Mouse (Mus musculus) G1E (cell line): Measurements from ENCODE around the gene Clint1. TPM values are rescaled to one million over a fixed set of nuclear protein-coding genes. Genes with fewer than 3 reads are reported as not detected.

Experiments used
- ATAC-seq: 2 replicates; pipeline ENCODE4 v1.8.0; 2016; ENCODE audit warnings: mild to moderate bottlenecking; ENCODE audit not compliant: insufficient number of reproducible peaks, poor library complexity, low FRiP score, severe bottlenecking; ENCODE audit errors: extremely low read depth
- DNase-seq: peaks from one replicate; pipeline ENCODE4 v3.0.0; 2012; ENCODE audit warnings: low spot score
- H3K27me3 ChIP-seq: 2 replicates; pipeline ENCODE4 v1.6.1; 2012; ENCODE audit warnings: mild to moderate bottlenecking, low read length, inconsistent platforms; ENCODE audit not compliant: insufficient read depth
- H3K36me3 ChIP-seq: replicated peaks from 2 replicates; pipeline ENCODE3; 2012; ENCODE audit warnings: mild to moderate bottlenecking, inconsistent platforms
- H3K4me1 ChIP-seq: 2 replicates; pipeline ENCODE4 v1.6.1; 2012; ENCODE audit warnings: low read depth, low read length, inconsistent platforms, mixed read lengths; ENCODE audit not compliant: insufficient read depth
- H3K4me3 ChIP-seq: 2 replicates; pipeline ENCODE4 v1.5.1; 2012; ENCODE audit warnings: low read depth, mild to moderate bottlenecking, inconsistent platforms, low read length, moderate library complexity, mixed read lengths
- H3K9me3 ChIP-seq: replicated peaks from 2 replicates; pipeline ENCODE4 v1.6.1; 2012; ENCODE audit warnings: inconsistent platforms
- CTCF ChIP-seq: IDR thresholded peaks from 2 replicates; pipeline ENCODE4 v1.5.1; 2012; ENCODE audit warnings: low read depth, low read length, inconsistent platforms, mixed read lengths
- GATA1 ChIP-seq: IDR thresholded peaks from 2 replicates; pipeline ENCODE4 v1.6.1; 2012; ENCODE audit warnings: borderline replicate concordance, low read length, inconsistent platforms, mixed read lengths
- GATA2 ChIP-seq: IDR thresholded peaks from 2 replicates; pipeline ENCODE4 v1.6.1; 2012; ENCODE audit warnings: low read depth, low read length, inconsistent platforms, borderline replicate concordance
- POLR2AphosphoS5 ChIP-seq: IDR thresholded peaks from 2 replicates; pipeline ENCODE4 v1.6.1; 2012; ENCODE audit warnings: low read depth, low read length, inconsistent platforms; ENCODE audit not compliant: insufficient replicate concordance
- TAL1 ChIP-seq: conservative IDR thresholded peaks from 2 replicates; pipeline ENCODE4 v1.6.1; 2012; ENCODE audit warnings: low read depth, low read length, inconsistent platforms, mixed read lengths
- polyA plus RNA-seq: library from polyadenylated mRNA; stranded (reverse); fragments of >175 nt; gene quantifications from 2 replicates; pipeline ENCODE4 v1.2.3, GENCODE M21; 2012
- total RNA-seq, 2 experiments: library from RNA; stranded (forward) in 1 of 2; stranded (reverse) in 1 of 2; fragments of 200-1000 nt in 1 of 2; fragments of >200 nt in 1 of 2; fragmentation: Nextera tagmentation in 1 of 2; gene quantifications; 2 replicates each; pipeline ENCODE4 v1.2.3; 2014 to 2017

Gene Clint1
- total RNA-seq (2014; fragmentation: Nextera tagmentation): 386 and 420 TPM in 2 replicates
- 224 and 259 TPM in 2 replicates for total RNA-seq (2017)
- 107 and 112 TPM in 2 replicates for polyA plus RNA-seq

- Histone ChIP-seq H3K27me3 (no peaks in the 10 kb centered on the region), H3K9me3 (no peaks in the 10 kb centered on the region), H3K4me3 (peak within 1 kb of the TSS; percentile 99), H3K36me3 (peaks cover 33% of the 10 kb centered on the region), H3K4me1 (peaks cover 58% of the 10 kb centered on the region)
- ATAC-seq: peak; percentile 16
- TF ChIP-seq GATA1 (no peak), TAL1 (no peak), CTCF (no peak)
- peak; percentile 62 for DNase-seq
Measured at GRCm38 (mm10) chr11:45851516-45852123, at the start of gene Clint1. Gene Clint1, plus strand, starts transcription at chr11:45852051.

DNA sequence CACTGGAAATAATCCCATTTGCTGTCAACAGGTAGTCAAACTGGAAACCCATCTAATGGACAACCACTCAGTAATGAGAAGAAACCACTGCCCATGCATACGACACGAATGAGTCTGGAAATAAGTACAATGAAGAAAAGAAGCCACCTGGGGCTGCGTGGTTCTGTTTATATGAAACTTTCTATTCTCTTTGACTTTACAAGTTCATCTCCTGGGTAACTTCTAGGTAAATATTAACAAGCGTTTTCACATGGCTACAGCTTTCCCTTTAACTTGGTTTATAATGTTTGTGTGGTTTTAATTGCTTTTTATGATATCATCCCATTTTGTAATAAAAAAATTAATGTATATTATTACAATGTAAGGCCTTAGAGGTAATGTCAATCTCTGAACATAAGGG, 47.8 kb upstream of the Clint1 start:
- H3K4me1 ChIP-seq: peaks cover 86% of the 10 kb centered on the region

DNA sequence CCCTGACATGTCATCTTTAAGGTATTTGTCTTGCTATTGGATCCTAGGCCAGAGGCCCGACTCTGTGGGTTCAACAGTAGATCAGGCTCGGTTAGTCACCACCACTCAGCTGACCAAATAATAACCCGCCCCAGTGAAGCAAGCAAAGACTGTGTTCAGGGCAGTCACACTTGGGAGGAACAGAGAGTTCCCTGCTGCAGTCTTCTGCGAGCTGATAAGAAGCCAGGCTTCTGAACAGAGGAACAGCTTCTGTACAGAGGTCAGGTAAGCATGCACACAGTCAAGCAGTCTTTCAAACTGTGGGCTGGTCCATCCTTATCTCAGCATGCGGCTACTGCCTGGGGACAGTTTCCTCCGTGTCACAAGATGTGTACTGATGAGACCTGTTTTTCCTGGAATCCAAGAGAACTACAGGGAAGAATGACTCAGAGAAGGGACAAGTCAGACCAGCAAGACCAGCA, 46.5 kb upstream of the Clint1 start:
- Histone ChIP-seq H3K4me3 (no peak overlapping the region), H3K36me3 (no peaks in the 10 kb centered on the region), H3K9me3 (no peaks in the 10 kb centered on the region), H3K4me1 (peaks cover 86% of the 10 kb centered on the region), H3K27me3 (no peaks in the 10 kb centered on the region)
- ATAC-seq (peak; percentile 94), DNase-seq (peak; percentile 81)
- TF ChIP-seq POLR2AphosphoS5 (no peak), GATA2 (0 out of 2 replicates have a peak, but pooled peaks have one; percentile 71), GATA1 (no peak), TAL1 (peak; percentile 98), CTCF (no peak)

More for the DNA sequence above, 47.8 kb upstream of the Clint1 start:
- H3K4me3 ChIP-seq: no peak overlapping the region
- H3K9me3 ChIP-seq: no peaks in the 10 kb centered on the region
- ATAC-seq (no peak), DNase-seq (no peak)
- no peaks in the 10 kb centered on the region for H3K27me3 ChIP-seq
- TF ChIP-seq GATA1: no peak
- TF ChIP-seq GATA2: no peak
- TF ChIP-seq TAL1: no peak
- no peak for TF ChIP-seq CTCF
- no peak for TF ChIP-seq POLR2AphosphoS5
- no peaks in the 10 kb centered on the region for H3K36me3 ChIP-seq

GRCm38 (mm10) chr11:45805810-45806209, 46.0 kb upstream of the Clint1 start:
- no peaks in the 10 kb centered on the region for H3K36me3 ChIP-seq
- peaks cover 86% of the 10 kb centered on the region for H3K4me1 ChIP-seq

DNA sequence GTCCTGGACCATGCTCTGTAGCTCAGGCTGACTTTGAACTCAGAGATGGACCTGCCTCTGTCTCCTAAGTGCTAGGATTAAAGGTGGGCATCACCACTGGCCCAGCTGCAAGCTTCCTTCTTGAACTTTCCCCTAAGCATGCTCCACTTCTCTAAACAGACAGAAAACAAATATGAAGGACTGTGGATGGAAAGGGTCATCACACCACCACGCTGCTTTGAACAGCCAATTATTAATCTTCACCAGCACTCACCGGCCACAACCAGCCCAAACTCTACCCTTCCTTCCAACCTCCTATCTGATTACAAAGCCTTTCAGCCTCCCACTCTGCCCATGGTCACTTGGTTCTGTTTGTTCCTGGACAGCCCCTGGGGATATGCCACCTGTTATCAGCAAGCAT, 45.6 kb upstream of the Clint1 start:
- Histone ChIP-seq H3K4me3 (peak overlapping the region; percentile 24; the same call in 1 of the 2 replicates), H3K27me3 (no peaks in the 10 kb centered on the region), H3K4me1 (peaks cover 86% of the 10 kb centered on the region), H3K9me3 (no peaks in the 10 kb centered on the region), H3K36me3 (no peaks in the 10 kb centered on the region)
- TF ChIP-seq GATA2: no peak
- no peak for TF ChIP-seq CTCF
- TF ChIP-seq GATA1: no peak
- no peak for TF ChIP-seq POLR2AphosphoS5
- no peak for TF ChIP-seq TAL1
- ATAC-seq (no peak), DNase-seq (no peak)

More at GRCm38 (mm10) chr11:45805810-45806209, 46.0 kb upstream of the Clint1 start:
- Histone ChIP-seq H3K4me3 (no peak overlapping the region), H3K9me3 (no peaks in the 10 kb centered on the region), H3K27me3 (no peaks in the 10 kb centered on the region)
- TF ChIP-seq GATA1 (no peak), POLR2AphosphoS5 (no peak), TAL1 (no peak), CTCF (no peak), GATA2 (no peak)
- ATAC-seq (no peak), DNase-seq (no peak)

DNA sequence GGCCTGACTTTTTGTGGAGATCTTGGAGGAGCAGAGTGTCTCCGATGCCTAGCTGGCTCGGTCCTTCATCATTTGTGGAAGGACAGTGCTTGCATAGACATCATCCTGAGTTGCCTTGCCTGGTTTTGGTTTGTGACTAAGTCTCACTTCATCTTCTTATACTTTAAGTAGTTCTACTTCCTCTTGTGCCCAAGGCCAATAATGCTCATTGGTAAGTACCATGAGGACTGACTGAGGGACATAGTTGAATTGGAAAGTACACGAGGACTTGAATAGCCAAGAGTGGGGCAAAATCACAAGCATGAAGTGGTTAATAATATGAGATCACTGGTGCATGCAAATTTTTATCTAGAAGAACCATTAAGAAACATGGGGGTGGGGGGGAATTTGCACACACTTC, 45.0 kb upstream of the Clint1 start:
- H3K36me3 ChIP-seq: no peaks in the 10 kb centered on the region
- no peak overlapping the region; the same call in 1 of the 2 replicates for H3K4me3 ChIP-seq
- no peak for DNase-seq
- TF ChIP-seq TAL1: no peak
- H3K27me3 ChIP-seq: no peaks in the 10 kb centered on the region
- peaks cover 88% of the 10 kb centered on the region for H3K4me1 ChIP-seq
- no peak for ATAC-seq
- H3K9me3 ChIP-seq: no peaks in the 10 kb centered on the region
